Mouse (Mus musculus) forebrain, embryonic 10.5 days (tissue): ENCODE results near the gene Ccdc91. TPM values are rescaled to one million over a fixed set of nuclear protein-coding genes. Genes with fewer than 3 reads are reported as not detected.

Source experiments
- DNase-seq: peaks from one replicate; pipeline ENCODE4 v3.0.0-alpha.2; 2017; ENCODE audit warnings: low spot score; ENCODE audit errors: extremely low spot score
- H3K27ac ChIP-seq: fragments of 300-500 bp; sonication (generic); 2 replicates; pipeline ENCODE4 v1.5.1; 2016; ENCODE audit warnings: mild to moderate bottlenecking
- H3K27me3 ChIP-seq: fragments of 300-500 bp; sonication (generic); 2 replicates; pipeline ENCODE4 v1.6.1; 2016; ENCODE audit warnings: mild to moderate bottlenecking; ENCODE audit not compliant: poor library complexity, severe bottlenecking
- H3K36me3 ChIP-seq: fragments of 300-500 bp; sonication (generic); replicated peaks from 2 replicates; pipeline ENCODE4 v1.6.1; 2016; ENCODE audit warnings: mild to moderate bottlenecking, moderate library complexity
- H3K4me1 ChIP-seq: fragments of 300-500 bp; sonication (generic); 2 replicates; pipeline ENCODE4 v1.6.1; 2016
- H3K4me3 ChIP-seq: fragments of 300-500 bp; sonication (generic); 2 replicates; pipeline ENCODE4 v1.5.1; 2016; ENCODE audit warnings: mild to moderate bottlenecking, moderate library complexity
- H3K9me3 ChIP-seq: fragments of 300-500 bp; sonication (generic); 2 replicates; pipeline ENCODE4 v1.6.1; 2016; ENCODE audit warnings: mild to moderate bottlenecking, moderate library complexity
- WGBS: fragments of 180-500 bp; shearing (Covaris S2); methylation state at CpG from one replicate; pipeline ENCODE4 v1.1.7; 2016; 5-methylcytosine and 5-hydroxymethylcytosine counted together
- polyA plus RNA-seq: library from polyadenylated mRNA; unstranded; fragments of >200 nt; fragmentation: Nextera tagmentation; extraction: Ambion mirVana; gene quantifications from 2 replicates; pipeline ENCODE4 v1.2.1, GENCODE M21; 2016

Gene Ccdc91
- polyA plus RNA-seq, 1 experiment from 2014 or later: 24.9 TPM

- no peak overlapping the region for H3K4me3 ChIP-seq
- DNase-seq: no peak
- no peak overlapping the region for H3K27ac ChIP-seq
- H3K9me3 ChIP-seq: no peaks in the 10 kb centered on the region
- no peaks in the 10 kb centered on the region for H3K36me3 ChIP-seq
- 91% methylated on average over 1 of the region's 1 CpGs for WGBS
- H3K4me1 ChIP-seq: no peaks in the 10 kb centered on the region
- no peaks in the 10 kb centered on the region for H3K27me3 ChIP-seq
Measured at GRCm38 (mm10) chr6:147671366-147671765, 195.7 kb downstream of the Ccdc91 start.

DNA sequence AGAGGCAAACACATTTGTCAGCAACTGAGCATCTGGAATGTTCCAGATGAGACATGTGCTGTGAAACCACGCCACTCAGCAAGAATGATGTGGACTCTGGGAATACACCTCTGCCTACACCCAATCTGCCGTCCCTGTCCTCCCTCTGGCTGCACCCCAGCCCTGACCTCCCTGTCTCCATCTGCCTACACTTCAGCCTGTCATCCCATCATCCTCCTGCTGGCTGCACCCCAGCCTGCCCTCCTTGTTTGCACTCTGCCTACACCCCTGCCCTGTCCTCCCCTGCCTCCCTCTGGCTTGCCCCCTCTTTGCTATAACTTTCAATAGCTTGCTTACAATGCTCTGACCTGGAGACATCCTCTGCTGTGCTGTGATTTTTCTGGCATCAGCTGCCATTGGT is 196.9 kb downstream of the Ccdc91 start:
- Histone ChIP-seq H3K36me3 (no peaks in the 10 kb centered on the region), H3K4me3 (no peak overlapping the region), H3K4me1 (no peaks in the 10 kb centered on the region), H3K27ac (no peak overlapping the region), H3K9me3 (no peaks in the 10 kb centered on the region), H3K27me3 (no peaks in the 10 kb centered on the region)
- 78% methylated on average over 2 of the region's 2 CpGs for WGBS
- DNase-seq: no peak

DNA sequence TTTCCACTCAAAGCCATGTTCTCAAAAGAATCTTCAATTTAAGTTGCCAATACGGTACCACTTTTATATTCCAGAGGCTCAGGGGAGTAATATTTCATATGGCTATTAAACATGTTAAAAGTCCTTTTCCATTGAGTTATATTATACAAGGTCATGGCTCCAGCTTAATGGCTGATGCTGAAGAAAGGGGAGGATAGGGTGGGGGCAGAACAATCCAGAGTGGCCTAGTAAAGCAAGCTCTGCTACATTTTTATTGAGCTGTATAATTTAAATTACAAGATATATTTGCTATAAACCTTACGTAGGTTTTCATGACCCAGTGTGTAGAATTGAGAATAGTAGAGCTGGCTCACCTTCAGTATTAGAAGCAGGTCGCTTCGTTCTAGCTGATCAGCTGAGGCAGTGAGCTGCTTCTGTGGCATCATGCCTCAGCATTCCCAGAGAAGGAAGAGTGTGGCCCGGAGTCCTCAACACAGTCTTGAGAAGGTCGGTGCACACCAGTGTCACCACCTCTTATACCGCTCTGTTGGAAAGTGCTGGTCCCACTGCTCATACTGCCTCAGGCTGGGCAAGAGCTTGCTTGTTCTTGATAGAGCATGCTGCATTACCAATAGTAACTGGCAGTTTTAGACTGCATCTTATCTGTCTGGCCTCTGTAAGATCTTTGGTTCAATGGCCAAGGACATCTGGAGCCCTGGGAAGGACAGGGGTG is 199.6 kb downstream of the Ccdc91 start:
- no peaks in the 10 kb centered on the region for H3K36me3 ChIP-seq
- 93% methylated on average over 7 of the region's 7 CpGs for WGBS
- no peaks in the 10 kb centered on the region for H3K27me3 ChIP-seq
- no peaks in the 10 kb centered on the region for H3K9me3 ChIP-seq
- no peak for DNase-seq
- H3K4me3 ChIP-seq: no peak overlapping the region
- H3K4me1 ChIP-seq: no peaks in the 10 kb centered on the region
- H3K27ac ChIP-seq: no peak overlapping the region

GRCm38 (mm10) chr6:147676214-147676613 is 200.6 kb downstream of the Ccdc91 start:
- no peak overlapping the region for H3K27ac ChIP-seq
- DNase-seq: no peak
- WGBS: 89% methylated on average over 1 of the region's 1 CpGs
- no peaks in the 10 kb centered on the region for H3K9me3 ChIP-seq
- no peaks in the 10 kb centered on the region for H3K36me3 ChIP-seq
- H3K4me1 ChIP-seq: no peaks in the 10 kb centered on the region
- H3K4me3 ChIP-seq: no peak overlapping the region
- H3K27me3 ChIP-seq: no peaks in the 10 kb centered on the region

Other genes starting within 250 kb of the Ccdc91 start
- gene Pthlh, start 211.6 kb upstream of the Ccdc91 start, polyA plus RNA-seq: 1.7 and 2.3 TPM in 2 replicates